Mouse (Mus musculus) stomach, embryonic 14.5 days (tissue): ENCODE data around the gene Gphb5. TPM values are rescaled to one million over a fixed set of nuclear protein-coding genes. Genes with fewer than 3 reads are reported as not detected.

Experiments used
- ATAC-seq: fragments of 200-750 bp; cut with Nextera tagmentation; 2 replicates; pipeline ENCODE4 v1.8.0; 2017; ENCODE audit warnings: low read depth, moderate TSS enrichment; ENCODE audit not compliant: insufficient number of reproducible peaks, insufficient read depth, low FRiP score
- H3K27ac ChIP-seq: fragments of 300-500 bp; sonication (generic); 2 replicates; pipeline ENCODE4 v1.5.1; 2014; ENCODE audit warnings: mild to moderate bottlenecking, low read length, moderate library complexity, mixed read lengths
- H3K27me3 ChIP-seq: fragments of 300-500 bp; sonication (generic); 2 replicates; pipeline ENCODE4 v1.6.1; 2014; ENCODE audit warnings: low read length, control low read depth, mixed read lengths; ENCODE audit not compliant: control insufficient read depth, insufficient read depth
- H3K36me3 ChIP-seq: fragments of 300-500 bp; sonication (generic); 2 replicates; pipeline ENCODE4 v1.6.1; 2014; ENCODE audit warnings: mild to moderate bottlenecking, control low read depth, low read length, moderate library complexity, mixed read lengths; ENCODE audit not compliant: control insufficient read depth, insufficient read depth
- H3K4me1 ChIP-seq: fragments of 300-500 bp; sonication (generic); 2 replicates; pipeline ENCODE4 v1.6.1; 2014; ENCODE audit warnings: low read length, control low read depth, mixed read lengths; ENCODE audit not compliant: control insufficient read depth, insufficient read depth
- H3K4me2 ChIP-seq: fragments of 300-500 bp; sonication (generic); replicated peaks from 2 replicates; pipeline ENCODE4 v1.6.1; 2014; ENCODE audit warnings: low read depth, low read length, control low read depth
- H3K4me3 ChIP-seq: fragments of 300-500 bp; sonication (generic); 2 replicates; pipeline ENCODE4 v1.5.1; 2014; ENCODE audit warnings: low read depth, low read length, control low read depth
- H3K9ac ChIP-seq: fragments of 300-500 bp; sonication (generic); replicated peaks from 2 replicates; pipeline ENCODE4 v1.6.1; 2014; ENCODE audit warnings: low read depth, mild to moderate bottlenecking, control low read depth, low read length, moderate library complexity, mixed read lengths
- H3K9me3 ChIP-seq: fragments of 300-500 bp; sonication (generic); 2 replicates; pipeline ENCODE4 v1.6.1; 2016; ENCODE audit warnings: low read depth, low read length, control low read depth; ENCODE audit not compliant: control insufficient read depth
- WGBS: fragments of 180-500 bp; shearing (Covaris S2); extraction: QIAGEN DNeasy Blood & Tissue Kit; methylation state at CpG from one replicate; pipeline ENCODE4 v1.1.7; 2014; 5-methylcytosine and 5-hydroxymethylcytosine counted together
- polyA plus RNA-seq: library from polyadenylated mRNA; unstranded; fragments of >200 nt; fragmentation: Nextera tagmentation; extraction: Ambion mirVana; gene quantifications from 2 replicates; pipeline ENCODE4 v1.2.1, GENCODE M21; 2014

The Gphb5 gene
- polyA plus RNA-seq, 1 experiment from 2014 or later = not detected

DNA sequence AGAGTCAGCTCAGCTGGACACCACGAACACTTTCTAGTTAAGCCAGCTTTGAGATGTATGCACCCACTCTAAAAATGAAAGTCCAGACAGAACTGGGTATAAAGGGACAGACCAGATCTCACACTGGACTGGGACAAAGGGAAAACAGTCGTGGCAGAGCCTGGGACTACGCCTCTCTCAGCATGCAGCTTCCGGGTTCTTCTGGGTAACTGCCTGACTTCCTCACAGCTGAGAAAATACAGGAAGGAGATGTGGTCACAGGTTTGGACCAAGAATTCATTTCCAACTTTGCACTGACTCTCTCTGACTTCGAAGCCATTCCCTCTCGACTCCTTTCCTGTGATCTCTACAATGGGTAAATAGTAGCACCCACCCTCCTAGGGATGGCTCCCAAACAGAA is 1.6 kb downstream of the Gphb5 start:
- H3K27me3 ChIP-seq = no peaks in the 10 kb centered on the region
- WGBS = 78% methylated on average over 6 of the region's 6 CpGs
- no peaks in the 10 kb centered on the region for H3K4me1 ChIP-seq

DNA sequence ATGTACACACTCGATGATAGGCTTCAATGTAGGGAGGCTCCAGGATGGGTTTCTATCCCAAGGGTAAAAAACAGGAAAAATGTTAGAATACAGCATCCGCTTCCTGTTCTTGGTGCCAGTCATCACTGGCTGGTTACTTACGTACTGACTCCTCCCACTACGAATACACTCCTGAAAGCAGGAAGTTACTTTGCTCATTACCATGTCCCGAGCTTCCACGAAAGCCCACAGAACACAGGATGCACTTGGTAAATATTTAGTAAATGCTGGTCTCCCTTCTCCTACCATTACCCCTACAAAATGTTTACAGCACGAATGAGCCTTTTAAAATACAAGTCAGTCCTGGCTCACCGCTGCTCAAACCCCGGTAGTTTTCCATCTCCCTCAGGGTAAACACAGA is 3.6 kb downstream of the Gphb5 start:
- Histone ChIP-seq H3K4me3 (no peak overlapping the region), H3K27ac (no peak overlapping the region), H3K4me1 (no peaks in the 10 kb centered on the region), H3K36me3 (no peaks in the 10 kb centered on the region), H3K9me3 (no peaks in the 10 kb centered on the region), H3K9ac (no peak overlapping the region), H3K4me2 (0 out of 2 replicates have a peak overlapping the region, but pooled peaks have one; percentile 16), H3K27me3 (no peaks in the 10 kb centered on the region)
- WGBS = 68% methylated on average over 9 of the region's 9 CpGs
- ATAC-seq = no peak

More for the DNA sequence above, 1.6 kb downstream of the Gphb5 start:
- ATAC-seq = no peak
- Histone ChIP-seq H3K9me3 (no peaks in the 10 kb centered on the region), H3K9ac (no peak overlapping the region), H3K4me3 (no peak overlapping the region), H3K4me2 (no peak overlapping the region), H3K27ac (no peak overlapping the region), H3K36me3 (no peaks in the 10 kb centered on the region)

DNA sequence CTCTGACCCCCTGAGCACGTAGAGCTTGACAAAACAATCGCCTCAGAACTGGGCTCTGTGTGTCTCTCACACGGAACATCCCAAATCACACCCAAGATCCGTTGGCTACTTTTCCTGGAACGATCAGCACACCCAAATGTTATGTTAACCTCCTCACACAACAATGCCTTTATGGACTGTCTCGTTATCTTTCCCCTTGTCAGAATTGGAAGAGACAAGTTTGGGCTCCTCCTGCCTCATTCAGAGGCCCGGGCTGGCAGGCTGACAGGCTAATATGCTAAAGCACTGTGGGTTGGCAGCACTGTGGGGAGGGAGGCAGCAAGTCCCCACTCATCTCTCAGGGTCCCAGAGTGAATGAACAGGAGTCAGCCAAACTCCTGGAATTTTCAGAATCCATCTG is 19.5 kb downstream of the Gphb5 start:
- Histone ChIP-seq H3K27me3 (no peaks in the 10 kb centered on the region), H3K36me3 (no peaks in the 10 kb centered on the region; the same call in 1 of the 2 replicates), H3K4me3 (no peak overlapping the region), H3K4me2 (no peak overlapping the region), H3K4me1 (no peaks in the 10 kb centered on the region; the same call in 1 of the 2 replicates), H3K27ac (no peak overlapping the region), H3K9ac (no peak overlapping the region), H3K9me3 (no peaks in the 10 kb centered on the region)
- 37% methylated on average over 7 of the region's 7 CpGs for WGBS
- ATAC-seq = no peak

DNA sequence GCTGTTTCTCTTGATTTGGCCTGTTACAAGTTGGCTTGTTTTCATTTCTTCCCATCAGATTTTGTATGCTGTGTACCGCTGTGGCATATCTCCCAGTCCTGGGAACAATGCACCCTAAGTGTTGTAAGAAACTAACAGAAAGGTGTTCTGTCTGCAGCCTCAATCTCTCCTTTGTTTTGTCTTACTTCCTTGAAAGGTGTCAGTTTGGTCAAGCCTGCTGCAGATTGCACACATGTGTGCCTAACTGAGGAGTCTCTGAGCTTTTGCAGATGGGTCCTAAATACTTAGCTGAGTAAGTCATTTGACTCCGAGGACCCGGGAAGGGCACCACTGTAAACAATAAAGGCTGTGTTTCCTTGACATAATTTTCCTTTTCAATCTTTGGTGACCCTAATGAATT is 20.0 kb downstream of the Gphb5 start:
- Histone ChIP-seq H3K9me3 (no peaks in the 10 kb centered on the region), H3K36me3 (no peaks in the 10 kb centered on the region; the same call in 1 of the 2 replicates), H3K27ac (no peak overlapping the region), H3K4me3 (no peak overlapping the region), H3K4me1 (no peaks in the 10 kb centered on the region; the same call in 1 of the 2 replicates), H3K27me3 (no peaks in the 10 kb centered on the region), H3K9ac (no peak overlapping the region), H3K4me2 (no peak overlapping the region)
- 40% methylated on average over 3 of the region's 3 CpGs for WGBS
- no peak for ATAC-seq

- no peak overlapping the region for H3K4me3 ChIP-seq
- H3K36me3 ChIP-seq = no peaks in the 10 kb centered on the region
- no peak overlapping the region for H3K27ac ChIP-seq
- WGBS = 57% methylated on average over 20 of the region's 20 CpGs
- no peaks in the 10 kb centered on the region for H3K27me3 ChIP-seq
- ATAC-seq = peak; percentile 58; the same call in 1 of the 2 replicates
- no peak overlapping the region for H3K4me2 ChIP-seq
- H3K4me1 ChIP-seq = no peaks in the 10 kb centered on the region; the same call in 1 of the 2 replicates
- H3K9me3 ChIP-seq = no peaks in the 10 kb centered on the region
- no peak overlapping the region for H3K9ac ChIP-seq
Observed at GRCm38 (mm10) chr12:75394011-75394773, 22.4 kb downstream of the Gphb5 start.

GRCm38 (mm10) chr12:75391526-75391925 is 25.1 kb downstream of the Gphb5 start:
- Histone ChIP-seq H3K27ac (no peak overlapping the region), H3K27me3 (no peaks in the 10 kb centered on the region), H3K9ac (no peak overlapping the region), H3K4me1 (no peaks in the 10 kb centered on the region), H3K4me3 (no peak overlapping the region), H3K9me3 (no peaks in the 10 kb centered on the region), H3K36me3 (no peaks in the 10 kb centered on the region), H3K4me2 (no peak overlapping the region)
- WGBS = 85% methylated on average over 9 of the region's 9 CpGs
- ATAC-seq = no peak

DNA sequence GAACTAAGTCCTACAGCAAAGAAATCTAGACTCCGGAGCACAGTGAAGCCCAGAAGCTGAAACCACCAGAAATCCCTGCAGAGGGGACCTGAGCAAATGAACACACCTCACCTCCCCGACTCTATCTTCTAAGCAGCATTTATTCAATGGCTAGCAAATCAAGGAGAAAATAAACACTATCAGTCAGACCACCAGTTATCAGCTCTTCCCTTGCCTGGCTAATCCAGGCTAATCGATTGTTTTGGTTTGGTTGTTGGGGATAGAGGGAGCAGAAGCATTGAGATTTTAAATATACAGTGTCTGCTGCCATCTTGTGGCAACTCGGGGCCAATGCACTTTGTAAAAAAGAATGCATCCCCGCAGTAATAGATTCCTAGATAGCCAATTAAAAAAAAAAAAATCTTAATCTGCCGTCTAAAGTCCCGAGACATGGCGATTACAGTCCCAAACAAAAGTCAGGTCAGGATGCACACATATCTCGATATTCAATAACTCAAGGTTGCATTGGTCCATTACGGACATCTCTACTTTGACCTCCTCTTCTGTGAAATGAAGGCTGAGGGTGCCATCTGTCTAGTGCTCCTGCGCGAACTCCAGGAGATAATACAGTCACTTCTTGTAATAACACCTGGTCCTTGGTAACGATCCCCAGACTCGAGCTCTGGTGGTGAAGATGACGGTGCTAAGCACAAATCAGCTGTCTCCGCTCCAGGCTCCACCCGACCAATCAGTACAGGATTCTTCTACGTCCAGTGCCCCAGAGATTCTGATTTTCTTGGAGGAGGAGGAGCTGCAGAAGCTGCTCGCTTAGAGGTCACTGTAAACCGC is 27.1 kb downstream of the Gphb5 start:
- Histone ChIP-seq H3K9ac (no peak overlapping the region), H3K27ac (no peak overlapping the region), H3K36me3 (no peaks in the 10 kb centered on the region), H3K27me3 (no peaks in the 10 kb centered on the region), H3K4me2 (no peak overlapping the region), H3K9me3 (no peaks in the 10 kb centered on the region), H3K4me1 (no peaks in the 10 kb centered on the region), H3K4me3 (no peak overlapping the region)
- no peak for ATAC-seq
- 39% methylated on average over 20 of the region's 20 CpGs for WGBS

DNA sequence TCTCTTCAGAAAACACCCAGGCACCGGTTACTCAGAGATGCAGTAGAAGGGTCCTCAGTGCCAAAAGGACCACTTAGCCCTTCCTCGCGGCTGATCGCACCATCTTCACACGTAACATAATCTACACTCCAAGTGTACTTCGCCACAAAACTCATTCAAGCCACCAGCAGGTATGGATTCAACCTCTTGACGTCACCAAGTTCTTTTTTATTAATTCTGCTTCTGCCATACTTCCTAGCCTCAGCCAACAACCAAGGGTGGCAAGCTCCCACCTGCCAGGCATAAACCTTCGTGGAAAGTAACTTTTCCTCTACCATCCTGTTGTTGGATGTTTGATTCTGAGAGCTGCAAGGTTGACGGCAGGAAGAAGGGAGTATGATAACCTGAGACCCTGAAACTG is 28.1 kb downstream of the Gphb5 start:
- WGBS = 90% methylated on average over 9 of the region's 9 CpGs
- H3K36me3 ChIP-seq = no peaks in the 10 kb centered on the region
- no peak overlapping the region for H3K9ac ChIP-seq
- ATAC-seq = no peak
- no peak overlapping the region for H3K27ac ChIP-seq
- H3K4me3 ChIP-seq = no peak overlapping the region
- H3K9me3 ChIP-seq = no peaks in the 10 kb centered on the region
- no peaks in the 10 kb centered on the region for H3K27me3 ChIP-seq
- no peaks in the 10 kb centered on the region for H3K4me1 ChIP-seq
- no peak overlapping the region for H3K4me2 ChIP-seq
